10 mouse cellular contexts compared by ENCODE assay signal in genomic region chr5:110498071-110498470, GRCm38 (mm10). TPM values are rescaled to one million over a fixed set of nuclear protein-coding genes. Genes with fewer than 3 reads are reported as not detected.
"Had no signal": no experiment of that assay in that cellular context is flagged by ENCODE, and none has a peak within 500 bp of the region (broad histone marks: within the 10 kb centered on the region; RNA-seq: fewer than 3 reads in every experiment).

No protein-coding gene starts in this region.

- H3K27ac ChIP-seq: limb, embryonic 13.5 days; liver, embryonic 14.5 days; midbrain, embryonic 15.5 days had no signal

- H3K9me3 ChIP-seq: limb, embryonic 13.5 days; midbrain, embryonic 15.5 days had no signal

- H3K9ac ChIP-seq: limb, embryonic 13.5 days; liver, embryonic 14.5 days; midbrain, embryonic 15.5 days had no signal

- H3K27me3 ChIP-seq: midbrain, embryonic 15.5 days had no signal

- H3K4me2 ChIP-seq: limb, embryonic 13.5 days; midbrain, embryonic 15.5 days had no signal

- H3K36me3 ChIP-seq: limb, embryonic 13.5 days; midbrain, embryonic 15.5 days had no signal

- ATAC-seq: midbrain, embryonic 15.5 days had no signal

- DNase-seq: kidney, adult 18-20 months; kidney, postnatal 10 days; lung, adult 18-20 months; right cerebral cortex, adult 18-20 months; thymus, adult 18-20 months; thymus, postnatal 14 days had no signal

- H3K4me3 ChIP-seq: limb, embryonic 13.5 days; midbrain, embryonic 15.5 days had no signal

RNA-seq across cellular contexts. Expression of gene Galnt9, which starts 46.1 kb away (rescaled TPM):
- polyA plus RNA-seq: kidney, embryonic 14.5 days had no signal
